Mouse (Mus musculus) lung, embryonic 15.5 days (tissue): ENCODE data around the gene Ctse. TPM values are rescaled to one million over a fixed set of nuclear protein-coding genes. Genes with fewer than 3 reads are reported as not detected.
A peak's percentile ranks its signal among the peaks of the same experiment; 100 is the strongest.

Experiments
- ATAC-seq: fragments of 200-750 bp; cut with Nextera tagmentation; 2 replicates; pipeline ENCODE4 v1.8.0; 2017; ENCODE audit warnings: moderate number of reproducible peaks, borderline replicate concordance; ENCODE audit not compliant: low FRiP score, low TSS enrichment; ENCODE audit errors: extremely low read depth
- H3K27ac ChIP-seq: fragments of 300-500 bp; sonication (generic); 2 replicates; pipeline ENCODE4 v1.5.1; 2015; ENCODE audit warnings: moderate library complexity, mild to moderate bottlenecking, inconsistent platforms
- H3K27me3 ChIP-seq: fragments of 300-500 bp; sonication (generic); 2 replicates; pipeline ENCODE4 v1.6.1; 2015; ENCODE audit warnings: inconsistent platforms
- H3K36me3 ChIP-seq: fragments of 300-500 bp; sonication (generic); 2 replicates; pipeline ENCODE4 v1.6.1; 2015; ENCODE audit warnings: inconsistent platforms
- H3K4me1 ChIP-seq: fragments of 300-500 bp; sonication (generic); 2 replicates; pipeline ENCODE4 v1.6.1; 2015; ENCODE audit warnings: inconsistent platforms
- H3K4me2 ChIP-seq: fragments of 300-500 bp; sonication (generic); 2 replicates; pipeline ENCODE4 v1.6.1; 2015; ENCODE audit warnings: inconsistent platforms, mild to moderate bottlenecking, moderate library complexity
- H3K4me3 ChIP-seq: fragments of 300-500 bp; sonication (generic); 2 replicates; pipeline ENCODE4 v1.5.1; 2015; ENCODE audit warnings: mild to moderate bottlenecking, inconsistent platforms
- H3K9ac ChIP-seq: fragments of 300-500 bp; sonication (generic); 2 replicates; pipeline ENCODE4 v1.6.1; 2015; ENCODE audit warnings: inconsistent platforms
- H3K9me3 ChIP-seq: fragments of 300-500 bp; sonication (generic); 2 replicates; pipeline ENCODE4 v1.6.1; 2016; ENCODE audit warnings: inconsistent platforms
- WGBS: fragments of 180-500 bp; shearing (Covaris S2); methylation state at CpG from one replicate; pipeline ENCODE4 v1.1.7; 2015; 5-methylcytosine and 5-hydroxymethylcytosine counted together
- polyA plus RNA-seq: library from polyadenylated mRNA; unstranded; fragments of >200 nt; fragmentation: Nextera tagmentation; extraction: Ambion mirVana; gene quantifications from 2 replicates; pipeline ENCODE4 v1.2.1, GENCODE M21; 2015

Gene Ctse
- polyA plus RNA-seq, 1 experiment from 2014 or later, result 0.80 TPM

GRCm38 (mm10) chr1:131711518-131711917 is 73.4 kb downstream of the Ctse start:
- Histone ChIP-seq H3K4me2 (no peak overlapping the region), H3K9me3 (no peaks in the 10 kb centered on the region), H3K4me3 (no peak overlapping the region), H3K36me3 (no peaks in the 10 kb centered on the region), H3K9ac (no peak overlapping the region), H3K27me3 (no peaks in the 10 kb centered on the region), H3K4me1 (peaks cover 8% of the 10 kb centered on the region; the same call in 1 of the 2 replicates), H3K27ac (no peak overlapping the region)
- no peak for ATAC-seq
- 80% methylated on average over 10 of the region's 10 CpGs for WGBS

GRCm38 (mm10) chr1:131712386-131712785 is 74.3 kb downstream of the Ctse start:
- H3K27me3 ChIP-seq, result no peaks in the 10 kb centered on the region
- ATAC-seq, result peak; percentile 51; the same call in 1 of the 2 replicates
- WGBS, result 6% methylated on average over 2 of the region's 2 CpGs
- no peak overlapping the region for H3K9ac ChIP-seq
- no peak overlapping the region for H3K27ac ChIP-seq
- H3K36me3 ChIP-seq, result no peaks in the 10 kb centered on the region
- H3K4me2 ChIP-seq, result no peak overlapping the region
- no peak overlapping the region for H3K4me3 ChIP-seq
- peaks cover 8% of the 10 kb centered on the region; the same call in 1 of the 2 replicates for H3K4me1 ChIP-seq
- H3K9me3 ChIP-seq, result no peaks in the 10 kb centered on the region

GRCm38 (mm10) chr1:131714388-131715337 is 76.6 kb downstream of the Ctse start:
- H3K9ac ChIP-seq, result no peak overlapping the region
- H3K36me3 ChIP-seq, result no peaks in the 10 kb centered on the region
- no peak for ATAC-seq
- no peak overlapping the region for H3K27ac ChIP-seq
- 65% methylated on average over 20 of the region's 20 CpGs for WGBS
- peaks cover 8% of the 10 kb centered on the region; the same call in 1 of the 2 replicates for H3K4me1 ChIP-seq
- no peaks in the 10 kb centered on the region for H3K27me3 ChIP-seq
- H3K4me2 ChIP-seq, result no peak overlapping the region
- no peak overlapping the region for H3K4me3 ChIP-seq
- no peaks in the 10 kb centered on the region for H3K9me3 ChIP-seq

- ATAC-seq, result no peak
- no peaks in the 10 kb centered on the region for H3K27me3 ChIP-seq
- H3K9ac ChIP-seq, result no peak overlapping the region
- H3K4me1 ChIP-seq, result peaks cover 8% of the 10 kb centered on the region; the same call in 1 of the 2 replicates
- no peaks in the 10 kb centered on the region for H3K36me3 ChIP-seq
- no peak overlapping the region for H3K27ac ChIP-seq
- H3K4me3 ChIP-seq, result no peak overlapping the region
- 74% methylated on average over 16 of the region's 16 CpGs for WGBS
- no peaks in the 10 kb centered on the region for H3K9me3 ChIP-seq
- no peak overlapping the region for H3K4me2 ChIP-seq
Measured at GRCm38 (mm10) chr1:131718952-131719694, 81.0 kb downstream of the Ctse start.

GRCm38 (mm10) chr1:131721989-131722388 is 83.9 kb downstream of the Ctse start:
- WGBS, result 56% methylated on average over 3 of the region's 3 CpGs
- no peaks in the 10 kb centered on the region for H3K9me3 ChIP-seq
- no peak for ATAC-seq

GRCm38 (mm10) chr1:131723549-131723948 is 85.4 kb downstream of the Ctse start:
- Histone ChIP-seq H3K27ac (no peak overlapping the region), H3K4me3 (no peak overlapping the region), H3K4me1 (no peaks in the 10 kb centered on the region), H3K9ac (no peak overlapping the region), H3K36me3 (no peaks in the 10 kb centered on the region), H3K4me2 (no peak overlapping the region), H3K9me3 (no peaks in the 10 kb centered on the region), H3K27me3 (no peaks in the 10 kb centered on the region)
- 66% methylated on average over 4 of the region's 4 CpGs for WGBS
- no peak for ATAC-seq

More at GRCm38 (mm10) chr1:131721989-131722388, 83.9 kb downstream of the Ctse start:
- no peak overlapping the region for H3K9ac ChIP-seq
- no peak overlapping the region for H3K4me2 ChIP-seq
- no peaks in the 10 kb centered on the region for H3K36me3 ChIP-seq
- no peaks in the 10 kb centered on the region for H3K27me3 ChIP-seq
- H3K4me1 ChIP-seq, result no peaks in the 10 kb centered on the region
- no peak overlapping the region for H3K4me3 ChIP-seq
- H3K27ac ChIP-seq, result no peak overlapping the region

Other genes starting within 250 kb of the Ctse start
- gene Srgap2, start 111.0 kb upstream of the Ctse start, polyA plus RNA-seq, result 11.0 and 14.1 TPM in 2 replicates
- gene Fam72a, start 110.4 kb upstream of the Ctse start, polyA plus RNA-seq, result 2.3 and 3.0 TPM in 2 replicates
- not detected in 2 replicates for gene Avpr1b, start 39.1 kb upstream of the Ctse start, polyA plus RNA-seq
- gene Rab7b, start 50.4 kb downstream of the Ctse start, polyA plus RNA-seq, result 2.3 and 3.0 TPM in 2 replicates
- gene Slc26a9, start 105.7 kb downstream of the Ctse start, polyA plus RNA-seq, result 4.2 and 5.3 TPM in 2 replicates
- gene Pm20d1, start 159.1 kb downstream of the Ctse start, polyA plus RNA-seq, result 0.30 and 0.77 TPM in 2 replicates
- gene Slc41a1, start 189.2 kb downstream of the Ctse start, polyA plus RNA-seq, result 12.8 and 13.0 TPM in 2 replicates
- 20.9 and 22.5 TPM in 2 replicates for gene Rab29, start 228.9 kb downstream of the Ctse start, polyA plus RNA-seq